Mouse (Mus musculus): ENCODE data around the gene Scgb1b30. TPM values are rescaled to one million over a fixed set of nuclear protein-coding genes. Genes with fewer than 3 reads are reported as not detected.

The Scgb1b30 gene
- polyA plus RNA-seq, 1 experiment from 2014 or later = not detected

- WGBS (ENCODE audit: insufficient replicate concordance) = 77% methylated on average over 6 of the region's 6 CpGs
- Histone ChIP-seq H3K9me3 (ENCODE audit: low read length) (no peaks in the 10 kb centered on the region; the same call in 1 of the 2 replicates), H3K4me3 (ENCODE audit: low read depth, low read length) (no peak overlapping the region), H3K27ac (ENCODE audit: low read depth) (no peak overlapping the region), H3K9ac (replicated peaks) (no peak overlapping the region), H3K36me3 (replicated peaks; ENCODE audit: insufficient read depth, low read length) (no peaks in the 10 kb centered on the region), H3K27me3 (ENCODE audit: insufficient read depth, low read length) (no peaks in the 10 kb centered on the region), H3K4me2 (ENCODE audit: low read depth, low read length) (no peak overlapping the region), H3K4me1 (ENCODE audit: insufficient read depth) (no peaks in the 10 kb centered on the region)
- TF ChIP-seq EP300 (IDR thresholded peaks at IDR 0.05; ENCODE audit: low read depth) (no peak), CTCF (IDR thresholded peaks at IDR 0.05; ENCODE audit: low read depth) (0 out of 2 replicates have a peak, but pooled peaks have one; percentile 29)
- no peak for ATAC-seq
- DNase-seq = no peak
Measured at GRCm38 (mm10) chr7:34122987-34123720, 27.9 kb downstream of the Scgb1b30 start.

GRCm38 (mm10) chr7:34125346-34125745, 30.1 kb downstream of the Scgb1b30 start:
- Histone ChIP-seq H3K4me2 (ENCODE audit: low read depth, low read length) (no peak overlapping the region), H3K36me3 (replicated peaks; ENCODE audit: insufficient read depth, low read length) (no peaks in the 10 kb centered on the region), H3K9ac (replicated peaks) (no peak overlapping the region), H3K4me1 (ENCODE audit: insufficient read depth) (no peaks in the 10 kb centered on the region), H3K27me3 (ENCODE audit: insufficient read depth, low read length) (no peaks in the 10 kb centered on the region), H3K4me3 (ENCODE audit: low read depth, low read length) (no peak overlapping the region), H3K9me3 (ENCODE audit: low read length) (no peaks in the 10 kb centered on the region; the same call in 1 of the 2 replicates), H3K27ac (ENCODE audit: low read depth) (no peak overlapping the region)
- no peak for TF ChIP-seq CTCF (IDR thresholded peaks at IDR 0.05; ENCODE audit: low read depth)
- TF ChIP-seq EP300 (IDR thresholded peaks at IDR 0.05; ENCODE audit: low read depth) = no peak
- DNase-seq (no peak), ATAC-seq (no peak)
- WGBS (ENCODE audit: insufficient replicate concordance) = 87% methylated on average over 9 of the region's 9 CpGs

GRCm38 (mm10) chr7:34126291-34126690, 31.1 kb downstream of the Scgb1b30 start:
- H3K4me2 ChIP-seq (ENCODE audit: low read depth, low read length) = no peak overlapping the region
- WGBS (ENCODE audit: insufficient replicate concordance) = 66% methylated on average over 3 of the region's 3 CpGs
- H3K27me3 ChIP-seq (ENCODE audit: insufficient read depth, low read length) = 0 out of 2 replicates have a peak, but pooled peaks cover 1% of the 10 kb centered on the region
- no peaks in the 10 kb centered on the region; the same call in 1 of the 2 replicates for H3K9me3 ChIP-seq (ENCODE audit: low read length)
- ATAC-seq = no peak
- no peaks in the 10 kb centered on the region for H3K4me1 ChIP-seq (ENCODE audit: insufficient read depth)
- H3K36me3 ChIP-seq (replicated peaks; ENCODE audit: insufficient read depth, low read length) = no peaks in the 10 kb centered on the region
- no peak overlapping the region for H3K27ac ChIP-seq (ENCODE audit: low read depth)
- H3K4me3 ChIP-seq (ENCODE audit: low read depth, low read length) = no peak overlapping the region
- DNase-seq = no peak
- TF ChIP-seq CTCF (IDR thresholded peaks at IDR 0.05; ENCODE audit: low read depth) (no peak), EP300 (IDR thresholded peaks at IDR 0.05; ENCODE audit: low read depth) (no peak)
- no peak overlapping the region for H3K9ac ChIP-seq (replicated peaks)

GRCm38 (mm10) chr7:34131118-34131517, 35.9 kb downstream of the Scgb1b30 start:
- DNase-seq = no peak
- H3K4me2 ChIP-seq (ENCODE audit: low read depth, low read length) = no peak overlapping the region
- H3K4me1 ChIP-seq (ENCODE audit: insufficient read depth) = no peaks in the 10 kb centered on the region
- no peak overlapping the region for H3K4me3 ChIP-seq (ENCODE audit: low read depth, low read length)
- H3K9ac ChIP-seq (replicated peaks) = no peak overlapping the region
- H3K27me3 ChIP-seq (ENCODE audit: insufficient read depth, low read length) = peaks cover 20% of the 10 kb centered on the region
- TF ChIP-seq EP300 (IDR thresholded peaks at IDR 0.05; ENCODE audit: low read depth) = no peak
- TF ChIP-seq CTCF (IDR thresholded peaks at IDR 0.05; ENCODE audit: low read depth) = no peak
- no peaks in the 10 kb centered on the region; the same call in 1 of the 2 replicates for H3K9me3 ChIP-seq (ENCODE audit: low read length)
- no peaks in the 10 kb centered on the region for H3K36me3 ChIP-seq (replicated peaks; ENCODE audit: insufficient read depth, low read length)
- ATAC-seq = no peak
- no peak overlapping the region for H3K27ac ChIP-seq (ENCODE audit: low read depth)
- WGBS (ENCODE audit: insufficient replicate concordance) = 63% methylated on average over 3 of the region's 3 CpGs

- no peaks in the 10 kb centered on the region for H3K9me3 ChIP-seq (ENCODE audit: low read length)
- H3K9ac ChIP-seq (replicated peaks) = peak overlapping the region; percentile 74; the same call in 1 of the 2 replicates
- TF ChIP-seq EP300 (IDR thresholded peaks at IDR 0.05; ENCODE audit: low read depth) (no peak), CTCF (IDR thresholded peaks at IDR 0.05; ENCODE audit: low read depth) (no peak)
- no peak overlapping the region for H3K27ac ChIP-seq (ENCODE audit: low read depth)
- H3K4me2 ChIP-seq (ENCODE audit: low read depth, low read length) = peak overlapping the region; percentile 74
- peak overlapping the region; percentile 57 for H3K4me3 ChIP-seq (ENCODE audit: low read depth, low read length)
- ATAC-seq (no peak), DNase-seq (no peak)
- H3K27me3 ChIP-seq (ENCODE audit: insufficient read depth, low read length) = peaks cover 20% of the 10 kb centered on the region
- WGBS (ENCODE audit: insufficient replicate concordance) = 13% methylated on average over 3 of the region's 3 CpGs
- H3K4me1 ChIP-seq (ENCODE audit: insufficient read depth) = no peaks in the 10 kb centered on the region
- H3K36me3 ChIP-seq (replicated peaks; ENCODE audit: insufficient read depth, low read length) = no peaks in the 10 kb centered on the region
Measured at GRCm38 (mm10) chr7:34131959-34132354, 36.7 kb downstream of the Scgb1b30 start.

- peak; percentile 31 for DNase-seq
- peak overlapping the region; percentile 74 for H3K9ac ChIP-seq (replicated peaks)
- no peaks in the 10 kb centered on the region for H3K36me3 ChIP-seq (replicated peaks; ENCODE audit: insufficient read depth, low read length)
- TF ChIP-seq EP300 (IDR thresholded peaks at IDR 0.05; ENCODE audit: low read depth) (no peak), CTCF (IDR thresholded peaks at IDR 0.05; ENCODE audit: low read depth) (no peak)
- 1% methylated on average over 47 of the region's 116 CpGs for WGBS (ENCODE audit: insufficient replicate concordance)
- peak overlapping the region; percentile 57 for H3K4me3 ChIP-seq (ENCODE audit: low read depth, low read length)
- H3K4me1 ChIP-seq (ENCODE audit: insufficient read depth) = no peaks in the 10 kb centered on the region
- peaks cover 20% of the 10 kb centered on the region for H3K27me3 ChIP-seq (ENCODE audit: insufficient read depth, low read length)
- peak overlapping the region; percentile 36 for H3K27ac ChIP-seq (ENCODE audit: low read depth)
- peak; percentile 80 for ATAC-seq
- no peaks in the 10 kb centered on the region for H3K9me3 ChIP-seq (ENCODE audit: low read length)
- H3K4me2 ChIP-seq (ENCODE audit: low read depth, low read length) = peak overlapping the region; percentile 74
Measured at GRCm38 (mm10) chr7:34132355-34133079, 37.3 kb downstream of the Scgb1b30 start.
